Mouse (Mus musculus): ENCODE data around the gene Tmem54. TPM values are rescaled to one million over a fixed set of nuclear protein-coding genes. Genes with fewer than 3 reads are reported as not detected.

The Tmem54 gene
- polyA plus RNA-seq, 1 experiment from 2014 or later: 16.7 TPM

DNA sequence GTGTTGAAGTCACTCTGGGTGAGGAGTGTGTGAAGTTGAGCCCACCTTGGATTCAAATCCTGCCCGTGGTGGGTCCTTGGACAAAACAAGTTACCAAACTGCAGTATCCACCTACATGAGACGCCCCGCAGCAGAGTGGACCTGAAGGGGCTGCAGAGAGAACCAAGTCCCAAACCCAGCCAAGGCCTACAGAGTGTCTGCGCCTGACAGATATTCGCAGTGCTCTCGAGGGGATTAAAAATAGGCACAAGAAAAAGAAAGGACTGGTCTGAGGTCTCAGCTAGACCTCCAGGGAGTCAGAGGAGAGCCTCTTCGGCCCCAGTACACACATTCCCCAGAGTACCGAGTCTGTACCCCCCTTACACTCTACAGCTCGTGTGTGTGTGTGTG lies 30.8 kb downstream of the Tmem54 start:
- no peaks in the 10 kb centered on the region for H3K36me3 ChIP-seq
- H3K27ac ChIP-seq: no peak overlapping the region
- WGBS: 29% methylated on average over 9 of the region's 9 CpGs
- H3K4me2 ChIP-seq: peak overlapping the region; percentile 92
- no peaks in the 10 kb centered on the region for H3K9me3 ChIP-seq
- peaks cover 38% of the 10 kb centered on the region for H3K27me3 ChIP-seq
- peak overlapping the region; percentile 44; the same call in 1 of the 2 replicates for H3K9ac ChIP-seq
- peaks cover 12% of the 10 kb centered on the region for H3K4me1 ChIP-seq
- H3K4me3 ChIP-seq: peak overlapping the region; percentile 52
- no peak for ATAC-seq (ENCODE audit: borderline replicate concordance, extremely low read depth, low FRiP score, low TSS enrichment)

GRCm38 (mm10) chr4:129136579-129137391 lies 31.4 kb downstream of the Tmem54 start, which contains the start of gene Fndc5:
TSS of gene Fndc5 (plus strand) at chr4:129136999.
- Histone ChIP-seq H3K27me3 (peaks cover 38% of the 10 kb centered on the region), H3K4me3 (peak within 1 kb of the TSS; percentile 52), H3K4me1 (peaks cover 14% of the 10 kb centered on the region), H3K9me3 (no peaks in the 10 kb centered on the region), H3K27ac (no peak within 1 kb of the TSS), H3K4me2 (peak within 1 kb of the TSS; percentile 92), H3K9ac (peak within 1 kb of the TSS; percentile 44), H3K36me3 (no peaks in the 10 kb centered on the region)
- ATAC-seq (ENCODE audit: borderline replicate concordance, extremely low read depth, low FRiP score, low TSS enrichment): 0 out of 2 replicates have a peak, but pooled peaks have one; percentile 14
- WGBS: 3% methylated on average over 31 of the region's 80 CpGs

DNA sequence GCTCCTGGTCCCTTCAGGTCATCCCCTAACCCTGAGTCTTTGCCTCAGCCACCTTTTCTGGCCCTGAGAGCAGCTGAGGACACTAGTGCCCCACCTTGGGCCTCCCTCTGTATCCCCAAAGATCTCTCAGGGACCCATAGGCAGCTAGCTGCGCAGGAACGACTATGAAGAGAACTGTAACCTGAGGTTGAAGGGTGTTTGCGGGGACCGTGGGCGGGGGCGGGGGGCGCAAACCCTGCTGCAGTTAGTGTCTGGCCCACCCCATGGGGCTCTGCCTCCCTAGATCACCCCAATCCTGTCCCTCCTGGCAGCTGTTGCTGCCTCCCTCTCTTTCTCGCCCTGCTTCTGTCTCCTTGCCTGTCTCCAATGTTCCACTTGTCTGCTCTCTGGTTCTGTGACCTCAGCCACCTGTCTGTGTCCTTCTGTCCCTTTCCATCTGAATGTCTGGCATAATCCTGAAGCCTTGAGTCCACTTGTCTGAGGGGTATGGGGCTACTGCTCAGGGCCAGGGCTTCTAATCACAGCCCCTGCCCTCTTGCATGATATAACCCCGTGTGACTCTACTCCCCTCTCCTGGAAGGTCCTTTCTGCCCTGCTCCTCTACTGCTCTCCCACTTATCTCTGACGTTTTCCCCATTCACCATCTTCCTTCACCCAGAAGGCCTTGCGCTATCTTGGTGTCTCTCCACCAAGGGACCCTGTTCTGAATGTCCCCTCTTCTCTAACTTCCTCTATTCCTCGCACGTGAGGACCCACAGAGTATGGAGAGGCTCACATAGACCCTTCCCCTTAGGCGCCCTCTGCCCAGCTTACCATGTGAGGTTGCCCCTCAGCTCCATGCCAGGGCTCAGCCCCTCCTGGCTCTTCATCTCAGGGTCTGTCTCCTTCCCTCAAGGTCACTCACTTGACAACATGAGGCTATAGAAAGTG lies 32.3 kb downstream of the Tmem54 start:
- WGBS: 54% methylated on average over 14 of the region's 14 CpGs
- no peaks in the 10 kb centered on the region for H3K36me3 ChIP-seq
- H3K4me3 ChIP-seq: peak overlapping the region; percentile 52
- no peak overlapping the region for H3K27ac ChIP-seq
- peak overlapping the region; percentile 92 for H3K4me2 ChIP-seq
- no peak for ATAC-seq (ENCODE audit: borderline replicate concordance, extremely low read depth, low FRiP score, low TSS enrichment)
- no peak overlapping the region for H3K9ac ChIP-seq
- peaks cover 17% of the 10 kb centered on the region for H3K4me1 ChIP-seq
- no peaks in the 10 kb centered on the region for H3K9me3 ChIP-seq
- H3K27me3 ChIP-seq: peaks cover 38% of the 10 kb centered on the region

- 74% methylated on average over 5 of the region's 5 CpGs for whole genome bisulfite sequencing
- Histone ChIP-seq H3K9me3 (no peaks in the 10 kb centered on the region), H3K4me1 (peaks cover 15% of the 10 kb centered on the region), H3K27me3 (peaks cover 38% of the 10 kb centered on the region), H3K27ac (no peak overlapping the region), H3K36me3 (no peaks in the 10 kb centered on the region), H3K4me3 (no peak overlapping the region), H3K4me2 (no peak overlapping the region), H3K9ac (no peak overlapping the region)
- no peak for ATAC-seq (ENCODE audit: borderline replicate concordance, extremely low read depth, low FRiP score, low TSS enrichment)
Measured at GRCm38 (mm10) chr4:129139642-129140041, 34.3 kb downstream of the Tmem54 start.

DNA sequence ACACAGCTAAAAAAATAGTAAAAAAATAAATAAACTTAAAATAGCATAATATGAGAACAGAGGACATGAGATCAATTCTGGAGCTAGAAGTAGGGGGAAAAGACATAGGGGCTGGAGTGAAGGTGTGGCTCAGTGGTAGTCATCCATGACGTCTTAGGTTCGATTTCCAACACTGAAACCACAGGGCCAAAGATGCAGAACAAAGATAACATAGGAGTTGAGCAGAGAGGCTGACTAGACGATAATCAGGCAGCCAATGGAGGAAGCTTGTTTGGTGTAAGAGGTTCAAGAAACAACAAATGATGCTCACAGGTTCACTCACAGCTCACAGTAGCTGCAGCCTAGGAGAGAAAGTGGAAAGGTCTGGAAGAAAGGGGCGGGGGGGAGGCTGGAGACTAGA lies 35.5 kb downstream of the Tmem54 start:
- H3K4me3 ChIP-seq: no peak overlapping the region
- peaks cover 14% of the 10 kb centered on the region for H3K4me1 ChIP-seq
- no peak overlapping the region for H3K27ac ChIP-seq
- no peak overlapping the region for H3K4me2 ChIP-seq
- no peaks in the 10 kb centered on the region for H3K36me3 ChIP-seq
- H3K9ac ChIP-seq: no peak overlapping the region
- 73% methylated on average over 4 of the region's 4 CpGs for WGBS
- no peak for ATAC-seq (ENCODE audit: borderline replicate concordance, extremely low read depth, low FRiP score, low TSS enrichment)
- peaks cover 29% of the 10 kb centered on the region for H3K27me3 ChIP-seq
- H3K9me3 ChIP-seq: no peaks in the 10 kb centered on the region

DNA sequence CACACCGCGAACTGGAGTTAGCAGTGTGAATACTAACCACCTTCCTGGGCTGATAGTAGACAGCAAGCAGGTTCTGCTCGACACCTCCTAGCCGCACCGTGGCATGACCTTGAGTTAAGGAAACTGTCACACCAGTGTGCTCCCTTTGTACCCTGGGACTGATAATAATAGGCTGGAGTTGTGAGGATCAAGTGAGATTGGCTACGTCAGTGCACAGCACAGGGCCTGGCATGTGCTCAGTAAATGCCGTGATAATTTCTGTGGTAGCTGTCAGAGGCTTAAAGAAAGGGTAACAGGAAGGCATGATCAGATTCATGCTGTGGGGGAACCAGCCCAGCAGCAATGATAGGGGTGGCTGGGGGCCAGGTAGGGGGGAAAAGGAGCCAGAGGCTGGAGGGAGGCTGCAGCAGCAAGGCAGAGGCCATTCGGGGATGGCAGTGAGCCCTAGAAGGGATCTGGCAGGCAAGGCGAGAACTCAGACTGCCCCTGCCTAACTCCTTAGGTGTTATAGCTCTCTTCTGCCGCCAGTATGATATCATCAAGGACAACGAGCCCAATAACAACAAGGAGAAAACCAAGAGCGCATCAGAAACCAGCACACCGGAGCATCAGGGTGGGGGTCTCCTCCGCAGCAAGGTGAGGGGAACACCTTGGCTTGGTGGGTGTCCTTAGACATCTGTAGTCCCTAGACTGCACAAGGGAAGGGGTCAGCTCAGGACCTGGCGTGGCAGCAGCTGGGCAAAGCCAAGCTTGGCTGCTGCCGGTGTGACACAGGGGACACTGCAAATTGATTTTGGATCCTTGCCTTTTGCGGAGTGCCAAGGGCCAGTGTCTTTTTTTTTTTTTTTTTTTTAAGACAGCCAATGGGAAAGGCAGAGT lies 36.5 kb downstream of the Tmem54 start:
- Histone ChIP-seq H3K27me3 (peaks cover 19% of the 10 kb centered on the region), H3K36me3 (no peaks in the 10 kb centered on the region), H3K4me2 (no peak overlapping the region), H3K4me1 (peaks cover 9% of the 10 kb centered on the region; the same call in 1 of the 2 replicates), H3K9ac (no peak overlapping the region), H3K9me3 (no peaks in the 10 kb centered on the region), H3K4me3 (no peak overlapping the region), H3K27ac (no peak overlapping the region)
- ATAC-seq (ENCODE audit: borderline replicate concordance, extremely low read depth, low FRiP score, low TSS enrichment): no peak
- 67% methylated on average over 17 of the region's 17 CpGs for WGBS

- Histone ChIP-seq H3K4me2 (no peak overlapping the region), H3K9me3 (no peaks in the 10 kb centered on the region), H3K4me3 (no peak overlapping the region), H3K4me1 (0 out of 2 replicates have a peak, but pooled peaks cover 5% of the 10 kb centered on the region), H3K27ac (no peak overlapping the region), H3K9ac (no peak overlapping the region), H3K36me3 (no peaks in the 10 kb centered on the region), H3K27me3 (peaks cover 11% of the 10 kb centered on the region)
- WGBS: 80% methylated on average over 11 of the region's 11 CpGs
- ATAC-seq (ENCODE audit: borderline replicate concordance, extremely low read depth, low FRiP score, low TSS enrichment): no peak
Measured at GRCm38 (mm10) chr4:129142439-129143045, 37.2 kb downstream of the Tmem54 start.

DNA sequence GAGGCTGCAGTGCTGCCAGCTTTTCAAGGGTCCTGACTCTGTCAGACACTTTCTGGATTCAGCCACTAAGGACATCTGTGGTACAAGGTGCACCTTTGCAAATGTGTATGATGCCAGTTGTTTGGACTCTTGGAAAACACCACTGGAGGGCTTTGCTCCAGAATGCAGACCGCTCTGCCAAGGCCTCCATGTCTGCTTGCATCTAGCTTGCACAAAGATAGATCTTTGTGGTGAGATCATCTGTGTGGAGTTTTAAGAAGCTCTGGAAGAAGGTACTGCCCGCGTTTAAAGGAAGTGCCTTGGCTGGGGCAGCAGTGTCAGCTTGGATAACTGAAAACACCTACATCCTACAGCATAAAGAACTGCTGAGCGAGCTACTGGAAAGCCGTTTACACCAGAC lies 38.2 kb downstream of the Tmem54 start:
- 75% methylated on average over 5 of the region's 5 CpGs for WGBS
- no peak for ATAC-seq (ENCODE audit: borderline replicate concordance, extremely low read depth, low FRiP score, low TSS enrichment)
- Histone ChIP-seq H3K36me3 (no peaks in the 10 kb centered on the region), H3K4me2 (no peak overlapping the region), H3K27ac (no peak overlapping the region), H3K27me3 (peaks cover 2% of the 10 kb centered on the region), H3K4me1 (0 out of 2 replicates have a peak, but pooled peaks cover 5% of the 10 kb centered on the region), H3K9me3 (no peaks in the 10 kb centered on the region), H3K4me3 (no peak overlapping the region), H3K9ac (no peak overlapping the region)

GRCm38 (mm10) chr4:129144401-129145367 lies 39.3 kb downstream of the Tmem54 start:
- H3K9me3 ChIP-seq: no peaks in the 10 kb centered on the region
- H3K27me3 ChIP-seq: no peaks in the 10 kb centered on the region
- peaks cover 8% of the 10 kb centered on the region for H3K36me3 ChIP-seq
- H3K9ac ChIP-seq: no peak overlapping the region
- no peak overlapping the region for H3K4me3 ChIP-seq
- H3K4me2 ChIP-seq: no peak overlapping the region
- H3K27ac ChIP-seq: no peak overlapping the region
- 0 out of 2 replicates have a peak, but pooled peaks cover 5% of the 10 kb centered on the region for H3K4me1 ChIP-seq
- WGBS: 64% methylated on average over 16 of the region's 16 CpGs
- ATAC-seq (ENCODE audit: borderline replicate concordance, extremely low read depth, low FRiP score, low TSS enrichment): no peak

- 0 out of 2 replicates have a peak, but pooled peaks cover 5% of the 10 kb centered on the region for H3K4me1 ChIP-seq
- 60% methylated on average over 4 of the region's 4 CpGs for WGBS
- no peak overlapping the region for H3K4me3 ChIP-seq
- ATAC-seq (ENCODE audit: borderline replicate concordance, extremely low read depth, low FRiP score, low TSS enrichment): no peak
- H3K9ac ChIP-seq: no peak overlapping the region
- H3K9me3 ChIP-seq: no peaks in the 10 kb centered on the region
- peaks cover 13% of the 10 kb centered on the region for H3K36me3 ChIP-seq
- H3K27me3 ChIP-seq: no peaks in the 10 kb centered on the region
- H3K27ac ChIP-seq: no peak overlapping the region
- no peak overlapping the region for H3K4me2 ChIP-seq
Measured at GRCm38 (mm10) chr4:129145411-129145810, 40.1 kb downstream of the Tmem54 start.

All from lung, embryonic 15.5 days (tissue).